Mouse (Mus musculus) CD4-positive, CD25-positive, alpha-beta regulatory T cell, adult 4 months (primary cell): ENCODE measurements around the gene Pdzk1. TPM values are rescaled to one million over a fixed set of nuclear protein-coding genes. Genes with fewer than 3 reads are reported as not detected.

Experiments
- ATAC-seq: one replicate; pipeline ENCODE4 v1.8.0; 2017
- polyA plus RNA-seq, 2 experiments: library from polyadenylated mRNA; unstranded; fragments of 100-300 nt; shearing (Covaris generic); gene quantifications; one replicate each; pipeline ENCODE4 v1.2.1; 2017

Gene Pdzk1
- polyA plus RNA-seq = under 1 TPM; 0.32 to 0.85 TPM

GRCm38 (mm10) chr3:96828984-96829383, at the start of gene Pdzk1, which contains the start of gene Cd160:
Gene Pdzk1 (plus strand): TSS chr3:96829284.
Gene Cd160 (minus strand): TSS chr3:96829351.
- no peak for ATAC-seq

- no peak for ATAC-seq
Measured at GRCm38 (mm10) chr3:96782236-96782635, 46.8 kb upstream of the Pdzk1 start.

- no peak for ATAC-seq
Measured at GRCm38 (mm10) chr3:96787784-96788183, 41.3 kb upstream of the Pdzk1 start.

- no peak for ATAC-seq
Measured at GRCm38 (mm10) chr3:96788506-96788905, 40.6 kb upstream of the Pdzk1 start.

- ATAC-seq = no peak
Measured at GRCm38 (mm10) chr3:96800254-96800653, 28.8 kb upstream of the Pdzk1 start.

GRCm38 (mm10) chr3:96802214-96802613, 26.9 kb upstream of the Pdzk1 start:
- no peak for ATAC-seq

- no peak for ATAC-seq
Measured at GRCm38 (mm10) chr3:96808136-96808535, 20.9 kb upstream of the Pdzk1 start.

- ATAC-seq = no peak
Measured at GRCm38 (mm10) chr3:96808651-96809050, 20.4 kb upstream of the Pdzk1 start.

- no peak for ATAC-seq
Measured at GRCm38 (mm10) chr3:96811232-96811631, 17.9 kb upstream of the Pdzk1 start.

GRCm38 (mm10) chr3:96812395-96813091, 16.5 kb upstream of the Pdzk1 start:
- peak; percentile 74 for ATAC-seq

GRCm38 (mm10) chr3:96813106-96813505, 16.0 kb upstream of the Pdzk1 start:
- ATAC-seq = peak; percentile 63

GRCm38 (mm10) chr3:96813591-96814244, 15.4 kb upstream of the Pdzk1 start:
- peak; percentile 5 for ATAC-seq

- ATAC-seq = peak; percentile 68
Measured at GRCm38 (mm10) chr3:96814342-96814741, 14.7 kb upstream of the Pdzk1 start.

GRCm38 (mm10) chr3:96820116-96820915, 8.8 kb upstream of the Pdzk1 start:
- ATAC-seq = no peak

GRCm38 (mm10) chr3:96821581-96821980, 7.5 kb upstream of the Pdzk1 start:
- ATAC-seq = no peak

- no peak for ATAC-seq
Measured at GRCm38 (mm10) chr3:96823701-96824100, 5.4 kb upstream of the Pdzk1 start.

GRCm38 (mm10) chr3:96824614-96825013, 4.5 kb upstream of the Pdzk1 start:
- ATAC-seq = no peak

GRCm38 (mm10) chr3:96825261-96825660, 3.8 kb upstream of the Pdzk1 start:
- ATAC-seq = no peak

GRCm38 (mm10) chr3:96828308-96828864, 698 bp upstream of the Pdzk1 start:
- no peak for ATAC-seq

GRCm38 (mm10) chr3:96829856-96830255, 772 bp downstream of the Pdzk1 start:
- ATAC-seq = no peak

- ATAC-seq = no peak
Measured at GRCm38 (mm10) chr3:96832930-96833329, 3.8 kb downstream of the Pdzk1 start.

GRCm38 (mm10) chr3:96834587-96835348, 5.7 kb downstream of the Pdzk1 start:
- ATAC-seq = no peak
